Mouse (Mus musculus): ENCODE results near the gene Gm29427.

GRCm38 (mm10) chr1:130729153-130729552, 13.6 kb upstream of the Gm29427 start, which contains the start of gene Pfkfb2:
- TF ChIP-seq CTCF (IDR thresholded peaks at IDR 0.05; ENCODE audit: control insufficient read depth, insufficient read depth, low read length) (no peak), POLR2A (IDR thresholded peaks at IDR 0.05; ENCODE audit: borderline replicate concordance, control insufficient read depth, low read depth, low read length) (no peak)

Data from bone marrow, adult 2 months (tissue).